19 mouse cellular contexts compared by ENCODE assay signal in the genomic region with DNA sequence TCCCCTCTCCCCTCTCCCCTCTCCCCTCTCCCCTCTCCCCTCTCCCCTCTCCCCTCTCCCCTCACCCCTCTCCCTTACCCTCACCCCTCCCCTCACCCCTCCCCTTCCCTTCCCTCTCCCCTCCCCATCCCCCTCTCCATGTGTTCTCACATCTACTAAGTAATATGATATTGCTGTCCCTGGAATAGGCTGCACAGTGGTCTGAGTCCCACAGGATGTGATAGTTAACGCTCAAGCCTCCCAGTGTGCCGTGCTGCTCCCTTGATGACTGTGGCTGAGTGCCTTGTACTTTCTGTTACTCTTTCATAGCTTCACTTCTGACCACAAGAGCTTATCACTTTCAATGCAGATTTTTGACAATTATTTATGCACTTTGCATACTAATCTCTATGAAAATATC.
A peak's percentile ranks its signal among the peaks of the same experiment; 100 is the strongest.
DNase-seq lines count a peak whose midpoint lies in the region; ATAC-seq lines count a peak whose summit lies in the region.
"Had no signal": no experiment of that assay in that cellular context is flagged by ENCODE, and none has a peak within 500 bp of the region (broad histone marks: within the 10 kb centered on the region; RNA-seq: fewer than 3 reads in every experiment).

No protein-coding gene starts in this region.

- H3K27ac ChIP-seq in forebrain, embryonic 14.5 days (ENCODE audit: low read depth, low read length): no peak overlapping the region
- no peak overlapping the region for H3K27ac ChIP-seq in forebrain, embryonic 15.5 days (replicated peaks)
- H3K27ac ChIP-seq in embryonic facial prominence, embryonic 10.5 days (replicated peaks): no peak overlapping the region
- no peak overlapping the region for H3K27ac ChIP-seq in limb, embryonic 10.5 days
- no peak overlapping the region for H3K27ac ChIP-seq in hindbrain, embryonic 10.5 days
- H3K27ac ChIP-seq: heart, embryonic 10.5 days; hindbrain, embryonic 13.5 days; hindbrain, postnatal 0 days had no signal

- no peaks in the 10 kb centered on the region for H3K36me3 ChIP-seq in forebrain, embryonic 14.5 days (ENCODE audit: control insufficient read depth, insufficient read depth, low read length)
- no peaks in the 10 kb centered on the region for H3K36me3 ChIP-seq in forebrain, embryonic 15.5 days
- no peaks in the 10 kb centered on the region for H3K36me3 ChIP-seq in embryonic facial prominence, embryonic 10.5 days (replicated peaks)
- H3K36me3 ChIP-seq in limb, embryonic 10.5 days: no peaks in the 10 kb centered on the region
- H3K36me3 ChIP-seq in hindbrain, embryonic 10.5 days: no peaks in the 10 kb centered on the region
- H3K36me3 ChIP-seq: heart, embryonic 10.5 days; hindbrain, embryonic 13.5 days had no signal

- no peaks in the 10 kb centered on the region for H3K4me1 ChIP-seq in forebrain, embryonic 14.5 days (ENCODE audit: control insufficient read depth, insufficient read depth, low read length)
- no peaks in the 10 kb centered on the region for H3K4me1 ChIP-seq in forebrain, embryonic 15.5 days
- peaks cover 11% of the 10 kb centered on the region for H3K4me1 ChIP-seq in embryonic facial prominence, embryonic 10.5 days
- no peaks in the 10 kb centered on the region for H3K4me1 ChIP-seq in limb, embryonic 10.5 days
- no peaks in the 10 kb centered on the region for H3K4me1 ChIP-seq in hindbrain, embryonic 10.5 days (replicated peaks)
- H3K4me1 ChIP-seq: heart, embryonic 10.5 days; hindbrain, embryonic 13.5 days had no signal

- peak; percentile 3 for DNase-seq in forebrain, embryonic 14.5 days (ENCODE audit: low spot score)
- peak; percentile 47 for DNase-seq in embryo, embryonic 10.5 days (ENCODE audit: low spot score)
- DNase-seq in embryonic facial prominence, embryonic 10.5 days (ENCODE audit: low spot score): peak; percentile 48
- DNase-seq in limb, embryonic 10.5 days (ENCODE audit: low spot score): peak; percentile 31
- no peak for DNase-seq in hindbrain, embryonic 10.5 days (ENCODE audit: low spot score)
- DNase-seq: adrenal gland, postnatal 14 days; cerebellum, adult 11-12 months; cerebellum, adult 9-10 months; cerebellum, postnatal 25 days; forebrain, postnatal 0 days; gastrocnemius, postnatal 10 days; heart, adult 18-20 months; heart, postnatal 10 days; heart, postnatal 4 days had no signal

- no peaks in the 10 kb centered on the region for H3K27me3 ChIP-seq in forebrain, embryonic 14.5 days (replicated peaks; ENCODE audit: control insufficient read depth, insufficient read depth, low read length)
- H3K27me3 ChIP-seq in forebrain, embryonic 15.5 days: no peaks in the 10 kb centered on the region
- H3K27me3 ChIP-seq in embryonic facial prominence, embryonic 10.5 days (replicated peaks; ENCODE audit: low read depth, poor library complexity, severe bottlenecking): no peaks in the 10 kb centered on the region
- H3K27me3 ChIP-seq in limb, embryonic 10.5 days (ENCODE audit: low read depth, poor library complexity, severe bottlenecking): no peaks in the 10 kb centered on the region
- no peaks in the 10 kb centered on the region for H3K27me3 ChIP-seq in hindbrain, embryonic 10.5 days (ENCODE audit: insufficient read depth, poor library complexity, severe bottlenecking)
- H3K27me3 ChIP-seq: hindbrain, embryonic 13.5 days had no signal

- no peak overlapping the region for H3K4me3 ChIP-seq in forebrain, embryonic 14.5 days (ENCODE audit: low read depth, low read length)
- H3K4me3 ChIP-seq in forebrain, embryonic 15.5 days: no peak overlapping the region
- no peak overlapping the region for H3K4me3 ChIP-seq in embryonic facial prominence, embryonic 10.5 days
- H3K4me3 ChIP-seq in limb, embryonic 10.5 days: no peak overlapping the region
- H3K4me3 ChIP-seq in hindbrain, embryonic 10.5 days: no peak overlapping the region
- H3K4me3 ChIP-seq: heart, embryonic 10.5 days; hindbrain, embryonic 13.5 days had no signal

- H3K9me3 ChIP-seq in forebrain, embryonic 14.5 days (replicated peaks; ENCODE audit: control insufficient read depth, low read length): no peaks in the 10 kb centered on the region
- no peaks in the 10 kb centered on the region for H3K9me3 ChIP-seq in forebrain, embryonic 15.5 days
- H3K9me3 ChIP-seq in embryonic facial prominence, embryonic 10.5 days: no peaks in the 10 kb centered on the region
- no peaks in the 10 kb centered on the region for H3K9me3 ChIP-seq in limb, embryonic 10.5 days (replicated peaks)
- H3K9me3 ChIP-seq in hindbrain, embryonic 10.5 days: no peaks in the 10 kb centered on the region
- H3K9me3 ChIP-seq: heart, embryonic 10.5 days; hindbrain, embryonic 13.5 days had no signal

- H3K9ac ChIP-seq in forebrain, embryonic 14.5 days (ENCODE audit: low read length): no peak overlapping the region
- H3K9ac ChIP-seq in forebrain, embryonic 15.5 days (replicated peaks): no peak overlapping the region
- H3K9ac ChIP-seq: forebrain, postnatal 0 days; hindbrain, embryonic 13.5 days had no signal

- ATAC-seq in forebrain, embryonic 14.5 days: no peak
- ATAC-seq in forebrain, embryonic 15.5 days (replicated peaks): no peak
- ATAC-seq in frontal cortex, adult (ENCODE audit: low TSS enrichment): no peak
- ATAC-seq: forebrain, postnatal 0 days; hindbrain, postnatal 0 days had no signal

- H3K4me2 ChIP-seq in forebrain, embryonic 14.5 days (ENCODE audit: low read length): no peak overlapping the region
- H3K4me2 ChIP-seq in forebrain, embryonic 15.5 days (replicated peaks): no peak overlapping the region
- H3K4me2 ChIP-seq: hindbrain, embryonic 13.5 days had no signal

- 65% methylated on average over 2 of the region's 2 CpGs for WGBS in forebrain, embryonic 14.5 days
- 67% methylated on average over 2 of the region's 2 CpGs for WGBS in forebrain, embryonic 15.5 days
- WGBS in embryonic facial prominence, embryonic 10.5 days: 22% methylated on average over 2 of the region's 2 CpGs
- WGBS in limb, embryonic 10.5 days: 24% methylated on average over 2 of the region's 2 CpGs
- 57% methylated on average over 2 of the region's 2 CpGs for WGBS in hindbrain, embryonic 10.5 days
